Mouse (Mus musculus) midbrain, embryonic 12.5 days (tissue): ENCODE measurements around the gene Ccsap. TPM values are rescaled to one million over a fixed set of nuclear protein-coding genes. Genes with fewer than 3 reads are reported as not detected.
"Not testable (repeated sequence)": the region's sequence is repeated elsewhere in the genome, so short reads cannot be mapped to it uniquely, and the experiment has no call there.

Source experiments
- ATAC-seq: fragments of 200-750 bp; cut with Nextera tagmentation; 2 replicates; pipeline ENCODE4 v1.8.0; 2017; ENCODE audit warnings: low read depth, moderate TSS enrichment, moderate library complexity; ENCODE audit not compliant: low FRiP score
- H3K27ac ChIP-seq: fragments of 300-500 bp; sonication (generic); replicated peaks from 2 replicates; pipeline ENCODE4 v1.5.1; 2016; ENCODE audit warnings: mild to moderate bottlenecking
- H3K27me3 ChIP-seq: fragments of 300-500 bp; sonication (generic); 2 replicates; pipeline ENCODE4 v1.6.1; 2016; ENCODE audit warnings: mild to moderate bottlenecking
- H3K36me3 ChIP-seq: fragments of 300-500 bp; sonication (generic); 2 replicates; pipeline ENCODE4 v1.6.1; 2016
- H3K4me1 ChIP-seq: fragments of 300-500 bp; sonication (generic); 2 replicates; pipeline ENCODE4 v1.6.1; 2016
- H3K4me2 ChIP-seq: fragments of 300-500 bp; sonication (generic); replicated peaks from 2 replicates; pipeline ENCODE4 v1.6.1; 2016; ENCODE audit warnings: mild to moderate bottlenecking, moderate library complexity
- H3K4me3 ChIP-seq: fragments of 300-500 bp; sonication (generic); 2 replicates; pipeline ENCODE4 v1.5.1; 2016; ENCODE audit warnings: mild to moderate bottlenecking
- H3K9ac ChIP-seq: fragments of 300-500 bp; sonication (generic); replicated peaks from 2 replicates; pipeline ENCODE4 v1.6.1; 2016; ENCODE audit warnings: mild to moderate bottlenecking, moderate library complexity
- H3K9me3 ChIP-seq: fragments of 300-500 bp; sonication (generic); 2 replicates; pipeline ENCODE4 v1.6.1; 2016; ENCODE audit warnings: mild to moderate bottlenecking
- WGBS: fragments of 180-500 bp; shearing (Covaris S2); methylation state at CpG from one replicate; pipeline ENCODE4 v1.1.7; 2016; 5-methylcytosine and 5-hydroxymethylcytosine counted together
- polyA plus RNA-seq: library from polyadenylated mRNA; unstranded; fragments of >200 nt; fragmentation: Nextera tagmentation; extraction: Ambion mirVana; gene quantifications from 2 replicates; pipeline ENCODE4 v1.2.1, GENCODE M21; 2016

Gene Ccsap
- polyA plus RNA-seq, 1 experiment from 2014 or later = 11.0 TPM

- H3K9ac ChIP-seq = no peak overlapping the region
- peaks cover 85% of the 10 kb centered on the region for H3K36me3 ChIP-seq
- H3K4me3 ChIP-seq = no peak overlapping the region
- H3K4me2 ChIP-seq = no peak overlapping the region
- no peak for ATAC-seq
- H3K27ac ChIP-seq = no peak overlapping the region
- no peaks in the 10 kb centered on the region for H3K27me3 ChIP-seq
- no peaks in the 10 kb centered on the region for H3K4me1 ChIP-seq
- WGBS = 62% methylated on average over 9 of the region's 9 CpGs
- H3K9me3 ChIP-seq = 0 out of 2 replicates have a peak, but pooled peaks cover 3% of the 10 kb centered on the region
These were observed 34.0 kb downstream of the Ccsap start for GRCm38 (mm10) chr8:123826001-123826400.

GRCm38 (mm10) chr8:123823532-123824123 lies 36.4 kb downstream of the Ccsap start:
- H3K9ac ChIP-seq = no peak overlapping the region
- 95% methylated on average over 18 of the region's 18 CpGs for WGBS
- no peaks in the 10 kb centered on the region for H3K4me1 ChIP-seq
- H3K4me2 ChIP-seq = no peak overlapping the region
- ATAC-seq = no peak
- 0 out of 2 replicates have a peak, but pooled peaks cover 3% of the 10 kb centered on the region for H3K9me3 ChIP-seq
- H3K27ac ChIP-seq = no peak overlapping the region
- no peaks in the 10 kb centered on the region for H3K27me3 ChIP-seq
- H3K36me3 ChIP-seq = peaks cover 66% of the 10 kb centered on the region
- no peak overlapping the region for H3K4me3 ChIP-seq

- no peak overlapping the region for H3K4me2 ChIP-seq
- ATAC-seq = no peak
- 0 out of 2 replicates have a peak, but pooled peaks cover 3% of the 10 kb centered on the region for H3K9me3 ChIP-seq
- WGBS = 96% methylated on average over 10 of the region's 10 CpGs
- no peak overlapping the region for H3K4me3 ChIP-seq
- no peak overlapping the region for H3K9ac ChIP-seq
- peaks cover 61% of the 10 kb centered on the region for H3K36me3 ChIP-seq
- no peaks in the 10 kb centered on the region for H3K27me3 ChIP-seq
- no peaks in the 10 kb centered on the region for H3K4me1 ChIP-seq
- no peak overlapping the region for H3K27ac ChIP-seq
These were observed 36.9 kb downstream of the Ccsap start for GRCm38 (mm10) chr8:123823111-123823510.

GRCm38 (mm10) chr8:123820780-123821179 lies 39.2 kb downstream of the Ccsap start:
- H3K36me3 ChIP-seq = peaks cover 44% of the 10 kb centered on the region
- H3K9me3 ChIP-seq = 0 out of 2 replicates have a peak, but pooled peaks cover 3% of the 10 kb centered on the region
- H3K4me3 ChIP-seq = no peak overlapping the region
- no peak overlapping the region for H3K9ac ChIP-seq
- no peaks in the 10 kb centered on the region for H3K4me1 ChIP-seq
- H3K27me3 ChIP-seq = no peaks in the 10 kb centered on the region
- WGBS = 96% methylated on average over 6 of the region's 6 CpGs
- no peak overlapping the region for H3K4me2 ChIP-seq
- H3K27ac ChIP-seq = no peak overlapping the region
- ATAC-seq = no peak

GRCm38 (mm10) chr8:123819683-123820610 lies 40.1 kb downstream of the Ccsap start:
- H3K9ac ChIP-seq = no peak overlapping the region
- H3K9me3 ChIP-seq = 0 out of 2 replicates have a peak, but pooled peaks cover 3% of the 10 kb centered on the region
- no peaks in the 10 kb centered on the region for H3K4me1 ChIP-seq
- no peak for ATAC-seq
- no peaks in the 10 kb centered on the region for H3K27me3 ChIP-seq
- no peak overlapping the region for H3K27ac ChIP-seq
- WGBS = 96% methylated on average over 19 of the region's 19 CpGs
- peaks cover 39% of the 10 kb centered on the region for H3K36me3 ChIP-seq
- no peak overlapping the region for H3K4me2 ChIP-seq
- no peak overlapping the region for H3K4me3 ChIP-seq

- Histone ChIP-seq H3K4me3 (no peak overlapping the region), H3K4me1 (no peaks in the 10 kb centered on the region), H3K9me3 (no peaks in the 10 kb centered on the region), H3K9ac (no peak overlapping the region), H3K27ac (no peak overlapping the region), H3K36me3 (peaks cover 25% of the 10 kb centered on the region), H3K27me3 (no peaks in the 10 kb centered on the region), H3K4me2 (no peak overlapping the region)
- ATAC-seq = no peak
- WGBS = 93% methylated on average over 11 of the region's 11 CpGs
These were observed 42.3 kb downstream of the Ccsap start for GRCm38 (mm10) chr8:123817747-123818146.

GRCm38 (mm10) chr8:123816939-123817338 lies 43.1 kb downstream of the Ccsap start:
- Histone ChIP-seq H3K4me2 (no peak overlapping the region), H3K4me1 (no peaks in the 10 kb centered on the region), H3K27me3 (no peaks in the 10 kb centered on the region), H3K36me3 (peaks cover 21% of the 10 kb centered on the region), H3K9ac (no peak overlapping the region), H3K27ac (no peak overlapping the region), H3K9me3 (no peaks in the 10 kb centered on the region), H3K4me3 (no peak overlapping the region)
- ATAC-seq = no peak
- 96% methylated on average over 8 of the region's 8 CpGs for WGBS

GRCm38 (mm10) chr8:123815325-123815724 lies 44.7 kb downstream of the Ccsap start:
- Histone ChIP-seq H3K4me3 (no peak overlapping the region), H3K27ac (no peak overlapping the region), H3K4me2 (no peak overlapping the region), H3K27me3 (no peaks in the 10 kb centered on the region), H3K9ac (no peak overlapping the region), H3K36me3 (peaks cover 13% of the 10 kb centered on the region), H3K9me3 (no peaks in the 10 kb centered on the region), H3K4me1 (no peaks in the 10 kb centered on the region)
- ATAC-seq = no peak
- 92% methylated on average over 11 of the region's 11 CpGs for WGBS

- Histone ChIP-seq H3K4me1 (no peaks in the 10 kb centered on the region), H3K9ac (no peak overlapping the region), H3K4me3 (no peak overlapping the region), H3K4me2 (no peak overlapping the region), H3K9me3 (no peaks in the 10 kb centered on the region), H3K27ac (no peak overlapping the region), H3K27me3 (no peaks in the 10 kb centered on the region), H3K36me3 (peaks cover 13% of the 10 kb centered on the region)
- ATAC-seq = no peak
- WGBS = 86% methylated on average over 4 of the region's 4 CpGs
These were observed 46.1 kb downstream of the Ccsap start for GRCm38 (mm10) chr8:123813892-123814266.

GRCm38 (mm10) chr8:123813173-123813891 lies 46.7 kb downstream of the Ccsap start:
- H3K4me1 ChIP-seq = no peaks in the 10 kb centered on the region
- H3K9ac ChIP-seq = no peak overlapping the region
- no peak overlapping the region for H3K27ac ChIP-seq
- no peak for ATAC-seq
- peaks cover 13% of the 10 kb centered on the region for H3K36me3 ChIP-seq
- no peak overlapping the region for H3K4me3 ChIP-seq
- 84% methylated on average over 16 of the region's 16 CpGs for WGBS
- no peak overlapping the region for H3K4me2 ChIP-seq
- H3K27me3 ChIP-seq = no peaks in the 10 kb centered on the region
- H3K9me3 ChIP-seq = no peaks in the 10 kb centered on the region

GRCm38 (mm10) chr8:123812227-123812626 lies 47.8 kb downstream of the Ccsap start:
- H3K9me3 ChIP-seq = no peaks in the 10 kb centered on the region
- H3K27me3 ChIP-seq = 0 out of 2 replicates have a peak, but pooled peaks cover 3% of the 10 kb centered on the region
- ATAC-seq = no peak
- no peak overlapping the region for H3K9ac ChIP-seq
- H3K4me2 ChIP-seq = no peak overlapping the region
- H3K27ac ChIP-seq = no peak overlapping the region
- no peak overlapping the region for H3K4me3 ChIP-seq
- WGBS = 93% methylated on average over 5 of the region's 5 CpGs
- H3K4me1 ChIP-seq = peaks cover 9% of the 10 kb centered on the region
- peaks cover 9% of the 10 kb centered on the region; the same call in 1 of the 2 replicates for H3K36me3 ChIP-seq

GRCm38 (mm10) chr8:123809342-123809741 lies 50.7 kb downstream of the Ccsap start:
- H3K4me2 ChIP-seq, ATAC-seq, H3K4me3 ChIP-seq, H3K36me3 ChIP-seq, H3K9ac ChIP-seq, H3K27ac ChIP-seq, H3K9me3 ChIP-seq, H3K27me3 ChIP-seq: not testable (repeated sequence)
- 85% methylated on average over 4 of the region's 4 CpGs for WGBS
- H3K4me1 ChIP-seq = peaks cover 26% of the 10 kb centered on the region
